Mouse (Mus musculus) midbrain, embryonic 13.5 days (tissue): Measurements from ENCODE around the gene Sh3pxd2a. TPM values are rescaled to one million over a fixed set of nuclear protein-coding genes. Genes with fewer than 3 reads are reported as not detected.

Source experiments
- ATAC-seq: fragments of 200-750 bp; cut with Nextera tagmentation; 2 replicates; pipeline ENCODE4 v1.8.0; 2017; ENCODE audit warnings: mild to moderate bottlenecking, moderate TSS enrichment, moderate library complexity
- H3K27ac ChIP-seq: fragments of 300-500 bp; sonication (generic); 2 replicates; pipeline ENCODE4 v1.5.1; 2015; ENCODE audit warnings: inconsistent platforms, mild to moderate bottlenecking, moderate library complexity
- H3K27me3 ChIP-seq: fragments of 300-500 bp; sonication (generic); 2 replicates; pipeline ENCODE4 v1.6.1; 2015; ENCODE audit warnings: mild to moderate bottlenecking, inconsistent platforms
- H3K36me3 ChIP-seq: fragments of 300-500 bp; sonication (generic); 2 replicates; pipeline ENCODE4 v1.6.1; 2015; ENCODE audit warnings: mild to moderate bottlenecking, inconsistent platforms
- H3K4me1 ChIP-seq: fragments of 300-500 bp; sonication (generic); replicated peaks from 2 replicates; pipeline ENCODE4 v1.6.1; 2015; ENCODE audit warnings: inconsistent platforms
- H3K4me2 ChIP-seq: fragments of 300-500 bp; sonication (generic); replicated peaks from 2 replicates; pipeline ENCODE4 v1.6.1; 2015; ENCODE audit warnings: moderate library complexity, mild to moderate bottlenecking, inconsistent platforms
- H3K4me3 ChIP-seq: fragments of 300-500 bp; sonication (generic); replicated peaks from 2 replicates; pipeline ENCODE4 v1.5.1; 2015; ENCODE audit warnings: mild to moderate bottlenecking, inconsistent platforms
- H3K9ac ChIP-seq: fragments of 300-500 bp; sonication (generic); replicated peaks from 2 replicates; pipeline ENCODE4 v1.6.1; 2015; ENCODE audit warnings: mild to moderate bottlenecking, inconsistent platforms
- H3K9me3 ChIP-seq: fragments of 300-500 bp; sonication (generic); 2 replicates; pipeline ENCODE4 v1.6.1; 2016; ENCODE audit warnings: mild to moderate bottlenecking, inconsistent platforms
- WGBS: fragments of 180-500 bp; shearing (Covaris S2); methylation state at CpG from one replicate; pipeline ENCODE4 v1.1.7; 2015; 5-methylcytosine and 5-hydroxymethylcytosine counted together
- polyA plus RNA-seq: library from polyadenylated mRNA; unstranded; fragments of >200 nt; fragmentation: Nextera tagmentation; extraction: Ambion mirVana; gene quantifications from 2 replicates; pipeline ENCODE4 v1.2.1, GENCODE M21; 2015

Sh3pxd2a gene
- polyA plus RNA-seq, 1 experiment from 2014 or later, result 2.2 TPM

DNA sequence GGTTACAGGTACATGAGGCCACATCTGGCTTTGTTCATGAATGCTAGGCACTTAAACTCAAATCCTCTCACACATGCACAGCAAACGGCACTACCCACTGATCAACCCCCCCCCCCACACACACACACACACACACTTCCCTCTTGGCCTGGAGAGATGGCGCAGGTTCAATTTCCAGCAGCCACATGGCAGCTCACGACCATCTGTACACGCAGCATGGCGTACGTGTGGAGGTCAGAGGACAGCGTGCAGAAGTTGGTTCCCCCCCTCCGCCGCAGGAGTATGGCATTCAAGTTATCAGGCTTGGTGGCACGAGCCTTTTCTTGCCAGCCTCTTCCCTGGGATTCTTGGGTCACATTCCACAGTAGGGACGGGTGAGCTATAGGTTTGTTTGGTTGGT lies 92.7 kb downstream of the Sh3pxd2a start:
- no peak overlapping the region for H3K9ac ChIP-seq
- H3K9me3 ChIP-seq, result no peaks in the 10 kb centered on the region
- H3K36me3 ChIP-seq, result no peaks in the 10 kb centered on the region
- no peaks in the 10 kb centered on the region for H3K27me3 ChIP-seq
- H3K4me1 ChIP-seq, result no peaks in the 10 kb centered on the region
- WGBS, result 93% methylated on average over 11 of the region's 11 CpGs
- ATAC-seq, result no peak
- no peak overlapping the region for H3K4me2 ChIP-seq
- H3K27ac ChIP-seq, result no peak overlapping the region
- no peak overlapping the region for H3K4me3 ChIP-seq

DNA sequence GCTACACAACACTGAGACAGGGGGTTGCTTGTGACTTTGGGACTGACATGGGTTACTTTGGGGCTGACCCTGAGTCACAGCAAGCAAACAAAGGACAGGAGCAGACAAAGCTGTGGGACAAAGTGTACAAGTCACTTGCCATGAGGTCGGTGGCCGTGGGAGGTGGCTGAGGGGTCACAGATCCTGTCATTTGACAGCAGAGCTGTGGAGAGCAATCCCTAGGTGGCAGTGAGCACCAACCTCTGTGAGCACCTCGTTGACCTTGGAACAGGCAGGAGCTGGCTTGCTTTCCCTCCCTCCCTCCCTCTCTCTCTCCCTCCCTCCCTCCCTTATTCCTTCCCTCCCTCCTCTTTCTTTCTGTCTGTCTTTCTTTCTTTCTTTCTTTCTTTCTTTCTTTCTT lies 95.2 kb downstream of the Sh3pxd2a start:
- no peak for ATAC-seq
- WGBS, result 50% methylated on average over 3 of the region's 3 CpGs
- no peak overlapping the region for H3K9ac ChIP-seq
- H3K4me1 ChIP-seq, result no peaks in the 10 kb centered on the region
- no peaks in the 10 kb centered on the region for H3K36me3 ChIP-seq
- H3K9me3 ChIP-seq, result no peaks in the 10 kb centered on the region
- no peaks in the 10 kb centered on the region for H3K27me3 ChIP-seq
- H3K4me3 ChIP-seq, result no peak overlapping the region
- no peak overlapping the region for H3K27ac ChIP-seq
- H3K4me2 ChIP-seq, result no peak overlapping the region

DNA sequence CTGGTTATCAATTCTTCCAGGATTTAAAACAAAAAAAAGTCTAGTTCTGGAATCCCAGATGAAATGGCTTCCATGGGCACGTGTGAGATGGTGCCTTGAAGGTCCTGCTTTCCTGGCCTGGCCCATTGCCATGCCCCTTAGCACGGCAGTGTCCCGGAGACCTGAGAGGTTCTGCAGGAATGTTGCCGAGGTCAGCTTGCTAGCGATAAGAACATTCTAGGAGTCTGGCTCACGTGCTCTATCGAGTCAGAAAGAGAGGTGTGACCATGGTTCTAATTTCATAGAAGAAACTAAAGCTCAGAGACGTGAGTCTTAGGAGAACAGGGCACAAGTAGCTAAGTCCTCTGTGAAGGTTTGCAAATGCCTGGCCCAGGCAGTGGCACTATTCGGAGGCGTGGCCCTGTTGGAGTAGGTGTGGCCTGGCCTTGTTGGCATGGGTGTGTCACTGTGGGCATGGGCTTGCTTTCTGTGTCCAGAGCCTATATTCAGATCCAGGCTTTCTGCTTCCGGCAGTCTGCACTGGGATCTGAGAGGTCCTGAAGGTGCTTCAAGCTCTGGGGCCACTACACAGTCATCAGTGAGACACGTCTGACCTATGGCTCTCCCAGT lies 96.8 kb downstream of the Sh3pxd2a start:
- Histone ChIP-seq H3K4me1 (peaks cover 6% of the 10 kb centered on the region; the same call in 1 of the 2 replicates), H3K9ac (no peak overlapping the region), H3K27me3 (no peaks in the 10 kb centered on the region), H3K36me3 (no peaks in the 10 kb centered on the region), H3K4me2 (no peak overlapping the region), H3K9me3 (no peaks in the 10 kb centered on the region), H3K27ac (no peak overlapping the region), H3K4me3 (no peak overlapping the region)
- 86% methylated on average over 12 of the region's 12 CpGs for WGBS
- ATAC-seq, result no peak

DNA sequence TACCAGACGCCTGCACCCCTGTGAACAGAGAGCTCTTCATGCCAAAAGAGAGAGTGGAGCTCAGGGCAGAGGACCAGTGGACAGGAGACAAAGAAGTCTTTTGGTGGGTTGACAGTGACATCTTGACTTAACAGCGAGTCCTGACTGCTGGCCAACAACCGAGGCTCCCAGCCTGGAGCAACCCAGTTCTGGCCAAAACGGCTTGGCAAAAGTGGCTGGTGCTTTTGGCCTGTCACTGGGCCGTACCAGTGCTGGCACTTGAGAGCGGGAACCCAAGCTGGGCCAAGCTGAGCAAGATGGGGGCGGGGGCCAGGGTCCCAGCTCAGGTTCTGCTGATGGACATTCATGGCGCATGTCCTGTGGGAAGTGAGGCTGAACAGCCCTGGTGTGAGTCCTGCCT lies 97.6 kb downstream of the Sh3pxd2a start:
- Histone ChIP-seq H3K27ac (no peak overlapping the region), H3K4me1 (peaks cover 6% of the 10 kb centered on the region; the same call in 1 of the 2 replicates), H3K9me3 (no peaks in the 10 kb centered on the region), H3K4me2 (no peak overlapping the region), H3K4me3 (no peak overlapping the region), H3K36me3 (no peaks in the 10 kb centered on the region), H3K9ac (no peak overlapping the region), H3K27me3 (no peaks in the 10 kb centered on the region)
- no peak for ATAC-seq
- 84% methylated on average over 8 of the region's 8 CpGs for WGBS

DNA sequence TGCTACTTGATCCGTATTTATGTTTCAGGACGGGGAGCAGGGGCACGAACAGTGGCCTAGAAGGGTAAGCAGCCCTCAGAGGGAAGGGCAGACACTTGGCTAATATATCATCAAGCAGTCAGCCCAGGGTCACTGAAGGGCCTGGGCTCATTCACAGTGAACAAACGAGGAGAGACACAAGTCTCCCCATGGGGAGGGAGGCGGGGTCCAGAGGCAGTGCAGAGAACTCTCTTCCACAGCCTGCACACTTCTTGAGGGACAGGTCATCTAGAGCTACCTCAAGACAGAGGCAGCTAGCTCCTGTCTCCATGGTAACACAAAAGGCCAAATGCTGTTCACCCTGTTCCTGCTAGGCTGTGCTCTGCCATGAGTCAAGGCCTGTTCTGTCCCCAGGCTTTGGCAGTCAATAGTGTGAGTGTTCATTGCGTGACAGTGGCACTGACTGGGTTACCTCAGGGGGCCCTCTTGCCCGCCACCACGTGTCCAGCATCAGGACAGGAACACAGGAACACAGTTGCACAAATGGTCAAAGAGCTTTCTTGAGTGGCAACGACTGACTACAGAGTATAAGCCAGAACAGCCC lies 101.0 kb downstream of the Sh3pxd2a start:
- no peaks in the 10 kb centered on the region for H3K36me3 ChIP-seq
- H3K27ac ChIP-seq, result no peak overlapping the region
- H3K4me3 ChIP-seq, result no peak overlapping the region
- WGBS, result 66% methylated on average over 9 of the region's 9 CpGs
- ATAC-seq, result no peak
- no peaks in the 10 kb centered on the region for H3K27me3 ChIP-seq
- H3K9ac ChIP-seq, result no peak overlapping the region
- peaks cover 6% of the 10 kb centered on the region; the same call in 1 of the 2 replicates for H3K4me1 ChIP-seq
- no peak overlapping the region for H3K4me2 ChIP-seq
- no peaks in the 10 kb centered on the region for H3K9me3 ChIP-seq

DNA sequence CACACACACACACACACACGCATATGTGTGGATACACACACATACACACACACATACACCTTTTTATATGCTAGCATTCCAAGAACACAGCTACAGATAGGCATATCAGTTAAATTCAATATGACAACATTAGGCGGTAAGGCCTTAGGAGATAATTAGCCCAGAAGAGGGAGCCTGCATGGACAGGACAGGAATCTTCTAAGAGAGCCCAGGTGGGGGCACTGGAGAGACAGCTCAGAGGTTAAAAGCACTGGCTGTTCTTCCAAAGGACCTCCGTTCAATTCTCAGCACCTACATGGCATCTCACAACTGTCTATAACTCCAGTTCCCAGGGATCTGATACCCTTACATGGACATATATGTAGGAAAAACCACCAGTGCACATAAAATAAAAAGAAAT lies 103.3 kb downstream of the Sh3pxd2a start:
- ATAC-seq, result no peak
- peaks cover 6% of the 10 kb centered on the region; the same call in 1 of the 2 replicates for H3K4me1 ChIP-seq
- no peak overlapping the region for H3K4me2 ChIP-seq
- no peaks in the 10 kb centered on the region for H3K9me3 ChIP-seq
- no peaks in the 10 kb centered on the region for H3K27me3 ChIP-seq
- H3K9ac ChIP-seq, result no peak overlapping the region
- no peak overlapping the region for H3K4me3 ChIP-seq
- H3K36me3 ChIP-seq, result no peaks in the 10 kb centered on the region
- WGBS, result 82% methylated on average over 3 of the region's 3 CpGs
- no peak overlapping the region for H3K27ac ChIP-seq

DNA sequence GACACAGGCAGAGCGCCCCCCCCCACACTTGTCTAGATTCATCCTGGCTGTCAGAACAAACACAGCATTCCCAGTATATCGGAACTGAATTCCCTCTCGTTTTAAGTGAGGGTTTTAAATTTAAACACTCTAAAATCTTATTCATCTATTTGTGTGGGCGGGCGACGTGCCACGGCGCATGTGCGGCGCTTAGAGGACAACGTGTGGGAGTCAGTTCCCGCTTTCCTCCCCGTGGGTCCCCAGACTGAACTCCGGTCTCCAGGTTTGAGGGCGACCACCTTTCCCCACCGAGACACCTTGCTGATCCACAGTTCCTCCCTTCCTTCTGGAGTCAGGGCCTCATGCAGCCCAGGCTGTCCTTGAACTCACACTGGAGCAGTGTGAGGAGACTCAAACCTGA lies 104.2 kb downstream of the Sh3pxd2a start:
- Histone ChIP-seq H3K9ac (0 out of 2 replicates have a peak overlapping the region, but pooled peaks have one; percentile 19), H3K27ac (no peak overlapping the region), H3K4me3 (no peak overlapping the region), H3K4me1 (peaks cover 10% of the 10 kb centered on the region), H3K4me2 (no peak overlapping the region), H3K9me3 (no peaks in the 10 kb centered on the region), H3K27me3 (0 out of 2 replicates have a peak, but pooled peaks cover 3% of the 10 kb centered on the region), H3K36me3 (no peaks in the 10 kb centered on the region)
- whole genome bisulfite sequencing, result 94% methylated on average over 16 of the region's 16 CpGs
- ATAC-seq, result no peak

DNA sequence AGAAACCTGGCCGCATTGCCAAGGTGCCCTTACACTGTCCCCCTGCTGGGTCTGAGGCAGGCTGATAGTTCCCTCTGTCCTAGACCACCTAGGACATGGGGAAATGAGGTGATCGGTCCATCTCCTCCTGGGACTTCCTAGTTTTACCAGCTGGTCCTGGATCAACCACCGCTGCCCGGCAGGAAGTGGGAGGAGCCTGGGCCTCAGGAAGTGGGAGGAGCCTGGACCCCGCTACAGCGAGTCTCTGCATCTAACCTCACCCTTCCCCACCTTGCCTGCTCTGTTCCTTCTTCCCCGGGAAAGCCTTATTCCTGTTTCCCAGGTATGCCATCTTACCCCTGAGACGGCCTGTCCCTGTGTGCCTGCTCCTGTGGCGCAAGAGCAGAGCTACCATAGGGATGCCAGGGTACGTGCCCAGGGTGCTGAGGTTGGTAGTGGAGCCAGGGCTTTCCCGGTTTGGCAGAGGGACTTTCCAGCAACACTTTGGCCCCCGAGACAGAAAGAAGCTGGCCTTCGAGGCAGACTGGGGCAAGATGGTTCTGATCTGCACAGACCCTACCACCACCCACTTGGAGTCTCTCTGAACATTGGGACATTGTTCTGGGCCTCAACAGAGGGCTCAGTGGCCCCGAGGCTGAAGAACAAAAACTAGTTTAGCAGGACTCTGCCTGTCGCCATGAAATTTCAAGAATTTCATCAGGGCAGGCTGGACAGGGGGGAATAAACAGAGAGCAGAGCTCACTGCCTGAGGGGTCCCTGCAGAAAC lies 104.9 kb downstream of the Sh3pxd2a start:
- Histone ChIP-seq H3K4me3 (no peak overlapping the region; the same call in 1 of the 2 replicates), H3K36me3 (no peaks in the 10 kb centered on the region), H3K27ac (no peak overlapping the region), H3K4me2 (peak overlapping the region; percentile 19; the same call in 1 of the 2 replicates), H3K4me1 (peaks cover 17% of the 10 kb centered on the region), H3K9me3 (no peaks in the 10 kb centered on the region), H3K9ac (0 out of 2 replicates have a peak overlapping the region, but pooled peaks have one; percentile 19), H3K27me3 (0 out of 2 replicates have a peak, but pooled peaks cover 3% of the 10 kb centered on the region)
- WGBS, result 52% methylated on average over 15 of the region's 15 CpGs
- ATAC-seq, result no peak

DNA sequence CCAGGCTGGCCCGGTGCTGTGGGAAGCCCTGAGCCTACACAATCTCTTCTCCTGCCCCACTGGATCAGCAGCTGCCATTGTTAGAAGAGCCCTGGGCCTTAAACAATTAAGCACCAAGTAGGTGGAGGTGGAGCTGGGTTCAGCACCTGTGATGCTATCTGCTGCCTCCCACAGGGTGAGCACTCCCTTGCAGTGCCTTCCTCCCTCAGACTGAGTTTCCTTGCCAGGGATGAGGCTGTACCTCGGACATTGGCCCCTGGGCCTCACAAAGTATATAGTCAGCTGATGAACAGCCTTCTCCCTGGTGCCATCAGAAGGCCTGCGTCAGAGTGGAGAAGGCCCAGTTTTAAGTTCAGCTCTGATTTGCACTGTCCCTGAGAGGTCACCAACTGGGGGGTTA lies 106.9 kb downstream of the Sh3pxd2a start:
- no peaks in the 10 kb centered on the region for H3K9me3 ChIP-seq
- H3K4me3 ChIP-seq, result no peak overlapping the region
- H3K9ac ChIP-seq, result no peak overlapping the region
- 0 out of 2 replicates have a peak, but pooled peaks cover 3% of the 10 kb centered on the region for H3K27me3 ChIP-seq
- H3K4me2 ChIP-seq, result no peak overlapping the region
- ATAC-seq, result no peak
- WGBS, result 67% methylated on average over 3 of the region's 3 CpGs
- H3K36me3 ChIP-seq, result no peaks in the 10 kb centered on the region
- peaks cover 13% of the 10 kb centered on the region for H3K4me1 ChIP-seq
- H3K27ac ChIP-seq, result no peak overlapping the region

DNA sequence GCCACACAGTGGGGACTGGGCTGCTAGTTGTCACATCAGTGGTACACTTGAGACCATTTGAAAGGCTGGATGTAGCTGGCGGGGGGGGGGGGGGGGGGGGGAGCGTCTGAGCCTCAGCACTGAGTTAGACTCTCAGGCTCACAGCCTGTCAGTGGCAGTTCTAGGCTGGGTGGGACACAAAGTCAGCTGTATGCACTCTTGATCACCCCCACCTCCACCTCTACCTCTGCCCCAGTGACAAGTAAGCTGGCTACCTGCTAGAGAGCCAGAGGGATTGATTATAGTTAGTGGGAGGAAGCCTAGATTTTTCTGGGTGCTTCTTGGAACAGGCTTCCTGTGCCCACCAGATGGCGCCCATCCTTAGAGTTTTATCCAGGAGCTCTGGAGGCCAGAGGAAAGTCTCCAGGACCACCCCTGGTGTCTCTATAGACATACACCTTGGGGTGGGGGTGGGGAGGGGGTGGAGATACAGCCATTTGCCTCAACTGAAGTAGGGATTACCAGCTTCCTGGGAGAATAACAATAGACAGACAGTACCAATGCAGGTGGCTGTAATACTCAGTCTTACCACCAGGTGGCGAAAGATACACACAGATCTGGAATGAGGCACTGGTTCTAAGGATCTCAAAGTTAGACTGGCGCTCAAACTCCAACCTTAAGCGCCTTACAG lies 107.9 kb downstream of the Sh3pxd2a start:
- H3K27me3 ChIP-seq, result 0 out of 2 replicates have a peak, but pooled peaks cover 3% of the 10 kb centered on the region
- no peaks in the 10 kb centered on the region for H3K36me3 ChIP-seq
- 10% methylated on average over 4 of the region's 6 CpGs for WGBS
- ATAC-seq, result peak; percentile 69
- H3K4me1 ChIP-seq, result peaks cover 13% of the 10 kb centered on the region
- H3K27ac ChIP-seq, result no peak overlapping the region
- H3K4me2 ChIP-seq, result no peak overlapping the region
- H3K4me3 ChIP-seq, result no peak overlapping the region
- no peaks in the 10 kb centered on the region for H3K9me3 ChIP-seq
- H3K9ac ChIP-seq, result no peak overlapping the region

DNA sequence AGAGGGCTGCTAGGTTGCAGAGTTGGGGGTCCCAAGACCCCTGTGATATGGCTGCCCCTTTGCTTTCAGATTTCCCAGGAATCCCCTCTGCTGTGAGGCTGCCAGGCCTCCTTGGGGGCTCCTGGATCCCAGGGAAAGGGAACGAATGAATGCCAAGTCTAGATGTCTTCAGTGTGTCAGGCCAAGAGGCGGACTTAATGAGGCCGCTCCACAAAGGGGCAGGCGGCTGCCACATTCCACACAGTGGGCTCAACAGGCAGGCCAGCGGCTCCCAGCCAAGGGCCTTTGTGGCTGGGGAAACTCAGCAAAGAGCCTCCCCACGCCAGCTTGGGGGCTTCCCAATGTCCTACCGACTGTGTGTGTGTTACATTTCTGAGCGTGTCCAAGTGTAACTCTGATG lies 109.7 kb downstream of the Sh3pxd2a start:
- H3K9me3 ChIP-seq, result no peaks in the 10 kb centered on the region
- ATAC-seq, result peak; percentile 51
- H3K4me2 ChIP-seq, result no peak overlapping the region
- peaks cover 13% of the 10 kb centered on the region for H3K4me1 ChIP-seq
- H3K36me3 ChIP-seq, result no peaks in the 10 kb centered on the region
- H3K4me3 ChIP-seq, result no peak overlapping the region
- H3K27me3 ChIP-seq, result 0 out of 2 replicates have a peak, but pooled peaks cover 3% of the 10 kb centered on the region
- 12% methylated on average over 8 of the region's 8 CpGs for WGBS
- H3K27ac ChIP-seq, result no peak overlapping the region
- H3K9ac ChIP-seq, result 0 out of 2 replicates have a peak overlapping the region, but pooled peaks have one; percentile 14

DNA sequence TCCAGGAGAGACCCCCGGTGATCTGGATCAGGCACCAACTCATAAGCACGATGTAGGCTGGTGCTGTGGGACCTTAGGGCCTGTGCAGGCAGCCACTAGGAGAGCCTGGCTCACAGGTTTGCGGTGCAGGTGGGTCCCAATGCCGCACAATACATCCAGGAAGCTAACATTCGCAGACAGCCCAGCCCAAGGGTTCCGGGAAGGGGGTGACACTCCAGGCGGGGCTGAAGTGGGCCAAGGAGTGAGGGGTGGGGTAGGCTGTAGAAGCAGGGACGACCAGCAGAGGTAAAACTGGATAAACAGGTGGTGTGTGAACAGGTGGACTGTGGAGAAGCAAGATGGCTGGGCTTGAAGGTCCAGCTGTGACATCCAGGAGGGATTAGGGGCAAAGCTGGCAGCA lies 115.2 kb downstream of the Sh3pxd2a start:
- Histone ChIP-seq H3K9ac (no peak overlapping the region), H3K27me3 (peaks cover 31% of the 10 kb centered on the region), H3K36me3 (no peaks in the 10 kb centered on the region), H3K9me3 (no peaks in the 10 kb centered on the region), H3K4me2 (no peak overlapping the region), H3K27ac (no peak overlapping the region), H3K4me1 (no peaks in the 10 kb centered on the region), H3K4me3 (no peak overlapping the region)
- 75% methylated on average over 8 of the region's 8 CpGs for WGBS
- no peak for ATAC-seq
